Mouse (Mus musculus) CH12.LX (cell line): ENCODE measurements at regions not wholly inside any gene's neighbourhood (a gene's known extent, or its start where the extent isn't known, plus 50 kb on each side); places are given as distances from the start of the nearest gene placed in this dataset.

ENCODE experiments used
- CHD2 ChIP-seq: IDR thresholded peaks from 2 replicates; pipeline ENCODE4 v1.6.1; 2011; ENCODE audit warnings: low read length, improper control_type of control experiment
- CTCF ChIP-seq, 2 experiments: IDR thresholded peaks in 1 of 2; conservative IDR thresholded peaks in 1 of 2; 2 replicates each; pipeline ENCODE4 v1.5.1; 2011 to 2012; ENCODE audit warnings: low read depth in 2 of 2, low read length in 2 of 2, improper control_type of control experiment in 1 of 2, inconsistent platforms in 1 of 2, mild to moderate bottlenecking in 1 of 2, moderate library complexity in 1 of 2
- EP300 ChIP-seq: IDR thresholded peaks from 2 replicates; pipeline ENCODE4 v1.6.1; 2011; ENCODE audit warnings: low read length, improper control_type of control experiment
- MAFK ChIP-seq: IDR thresholded peaks from 2 replicates; pipeline ENCODE4 v1.6.1; 2011; ENCODE audit warnings: low read length, improper control_type of control experiment; ENCODE audit not compliant: insufficient replicate concordance
- MAX ChIP-seq: IDR thresholded peaks from 2 replicates; pipeline ENCODE4 v1.6.1; 2011; ENCODE audit warnings: low read length, improper control_type of control experiment
- MEF2A ChIP-seq: IDR thresholded peaks from 2 replicates; pipeline ENCODE4 v1.6.1; 2014; ENCODE audit warnings: low read depth, mild to moderate bottlenecking, inconsistent platforms, low read length, improper control_type of control experiment, borderline replicate concordance
- MXI1 ChIP-seq: IDR thresholded peaks from 2 replicates; pipeline ENCODE4 v1.6.1; 2011; ENCODE audit warnings: mild to moderate bottlenecking, low read depth, low read length, improper control_type of control experiment
- NRF1 ChIP-seq: IDR thresholded peaks from 2 replicates; pipeline ENCODE4 v1.6.1; 2014; ENCODE audit warnings: low read depth, mild to moderate bottlenecking, inconsistent platforms, low read length, improper control_type of control experiment, moderate library complexity
- PAX5 ChIP-seq: IDR thresholded peaks from 2 replicates; pipeline ENCODE4 v1.6.1; 2012; ENCODE audit warnings: low read length, inconsistent platforms, mixed read lengths
- POLR2A ChIP-seq: IDR thresholded peaks from 2 replicates; pipeline ENCODE4 v1.6.1; 2011; ENCODE audit warnings: low read depth, mild to moderate bottlenecking, improper control_type of control experiment, low read length
- POLR2AphosphoS2 ChIP-seq: IDR thresholded peaks from 2 replicates; pipeline ENCODE4 v1.6.1; 2011; ENCODE audit warnings: low read depth, low read length, improper control_type of control experiment
- TCF12 ChIP-seq: IDR thresholded peaks from 2 replicates; pipeline ENCODE4 v1.6.1; 2014; ENCODE audit warnings: low read depth, mild to moderate bottlenecking, inconsistent platforms, low read length, improper control_type of control experiment

- TF ChIP-seq CTCF (conservative IDR thresholded peaks at IDR 0.05 in 1 of 2, IDR thresholded peaks at IDR 0.05 in 1 of 2; ENCODE audit: low read depth in 2 of 2, low read length in 2 of 2) (no peak), MXI1 (no peak), POLR2A (no peak), PAX5 (no peak), CHD2 (no peak), NRF1 (no peak), MEF2A (no peak), MAFK (no peak), MAX (no peak), EP300 (no peak), POLR2AphosphoS2 (no peak), TCF12 (no peak)
Measured at GRCm38 (mm10) chr14:76198406-76198805, 87.7 kb downstream of the Nufip1 start.
